Mouse (Mus musculus): ENCODE results near the gene Ap3m1.

Gene Ap3m1

GRCm38 (mm10) chr14:21069594-21069993 lies 17.3 kb upstream of the Ap3m1 start:
- no peak for DNase-seq (ENCODE audit: low spot score)

- DNase-seq (ENCODE audit: low spot score) = no peak
Measured at GRCm38 (mm10) chr14:21065490-21066162, 13.3 kb upstream of the Ap3m1 start.

GRCm38 (mm10) chr14:21064321-21064720 lies 12.0 kb upstream of the Ap3m1 start:
- DNase-seq (ENCODE audit: low spot score) = no peak

GRCm38 (mm10) chr14:21062766-21063513 lies 10.6 kb upstream of the Ap3m1 start:
- no peak for DNase-seq (ENCODE audit: low spot score)

GRCm38 (mm10) chr14:21058972-21059371 lies 6.7 kb upstream of the Ap3m1 start:
- no peak for DNase-seq (ENCODE audit: low spot score)

- no peak for DNase-seq (ENCODE audit: low spot score)
Measured at GRCm38 (mm10) chr14:21053586-21053985, 1.3 kb upstream of the Ap3m1 start.

GRCm38 (mm10) chr14:21053151-21053550 lies 843 bp upstream of the Ap3m1 start:
- no peak for DNase-seq (ENCODE audit: low spot score)

- DNase-seq (ENCODE audit: low spot score) = peak; percentile 83
Measured at GRCm38 (mm10) chr14:21052781-21053130, 448 bp upstream of the Ap3m1 start.

- no peak for DNase-seq (ENCODE audit: low spot score)
Measured at GRCm38 (mm10) chr14:21051380-21052111, 762 bp downstream of the Ap3m1 start.

GRCm38 (mm10) chr14:21050734-21051133 lies 1.6 kb downstream of the Ap3m1 start:
- no peak for DNase-seq (ENCODE audit: low spot score)

- no peak for DNase-seq (ENCODE audit: low spot score)
Measured at GRCm38 (mm10) chr14:21048879-21049278, 3.4 kb downstream of the Ap3m1 start.

- DNase-seq (ENCODE audit: low spot score) = no peak
Measured at GRCm38 (mm10) chr14:21047840-21048239, 4.5 kb downstream of the Ap3m1 start.

GRCm38 (mm10) chr14:21039623-21040022 lies 12.7 kb downstream of the Ap3m1 start:
- no peak for DNase-seq (ENCODE audit: low spot score)

- DNase-seq (ENCODE audit: low spot score) = no peak
Measured at GRCm38 (mm10) chr14:21039077-21039476, 13.2 kb downstream of the Ap3m1 start.

GRCm38 (mm10) chr14:21034791-21035190 lies 17.5 kb downstream of the Ap3m1 start:
- no peak for DNase-seq (ENCODE audit: low spot score)

- no peak for DNase-seq (ENCODE audit: low spot score)
Measured at GRCm38 (mm10) chr14:21034271-21034670, 18.0 kb downstream of the Ap3m1 start.

- DNase-seq (ENCODE audit: low spot score) = peak; percentile 26
Measured at GRCm38 (mm10) chr14:21031783-21032511, 20.4 kb downstream of the Ap3m1 start.

GRCm38 (mm10) chr14:21029025-21029659 lies 23.2 kb downstream of the Ap3m1 start:
- DNase-seq (ENCODE audit: low spot score) = no peak

- no peak for DNase-seq (ENCODE audit: low spot score)
Measured at GRCm38 (mm10) chr14:21027542-21027941, 24.8 kb downstream of the Ap3m1 start.

- DNase-seq (ENCODE audit: low spot score) = no peak
Measured at GRCm38 (mm10) chr14:21020435-21020834, 31.9 kb downstream of the Ap3m1 start.

- no peak for DNase-seq (ENCODE audit: low spot score)
Measured at GRCm38 (mm10) chr14:21018977-21019376, 33.3 kb downstream of the Ap3m1 start.

- DNase-seq (ENCODE audit: low spot score) = no peak
Measured at GRCm38 (mm10) chr14:21017871-21018270, 34.4 kb downstream of the Ap3m1 start.

Data from yolk sac, embryonic 10.5 days (tissue).